Mouse (Mus musculus): ENCODE data around the gene Igbp1b. TPM values are rescaled to one million over a fixed set of nuclear protein-coding genes. Genes with fewer than 3 reads are reported as not detected.

Gene Igbp1b
- total RNA-seq (2021) (not detected), polyA plus RNA-seq (2012; rRNA removed) (not detected in 2 replicates)
- long read RNA-seq = 0 reads

DNA sequence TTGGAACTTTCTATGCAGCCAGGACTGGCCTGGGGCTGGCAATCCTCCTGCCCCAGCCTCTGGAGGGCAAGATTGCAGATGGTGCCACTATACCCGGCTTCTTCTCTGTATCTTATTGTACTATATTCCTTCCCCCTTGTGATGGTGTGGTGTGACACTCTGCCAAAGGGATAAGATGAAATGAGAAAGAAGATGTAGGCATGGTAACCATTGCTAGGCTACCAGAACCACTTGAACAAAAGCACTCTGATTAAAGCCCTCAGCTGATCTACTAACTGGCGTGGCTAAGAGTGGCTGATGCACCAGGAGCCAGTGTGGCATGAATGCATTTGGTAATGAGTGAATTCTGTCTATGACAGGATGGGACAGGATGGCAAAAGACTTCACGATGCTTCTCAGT is at the start of gene Igbp1b:
TSS of gene Igbp1b (minus strand) at position 29 of the 400 bp plus-strand sequence.
- DNase-seq = no peak

DNA sequence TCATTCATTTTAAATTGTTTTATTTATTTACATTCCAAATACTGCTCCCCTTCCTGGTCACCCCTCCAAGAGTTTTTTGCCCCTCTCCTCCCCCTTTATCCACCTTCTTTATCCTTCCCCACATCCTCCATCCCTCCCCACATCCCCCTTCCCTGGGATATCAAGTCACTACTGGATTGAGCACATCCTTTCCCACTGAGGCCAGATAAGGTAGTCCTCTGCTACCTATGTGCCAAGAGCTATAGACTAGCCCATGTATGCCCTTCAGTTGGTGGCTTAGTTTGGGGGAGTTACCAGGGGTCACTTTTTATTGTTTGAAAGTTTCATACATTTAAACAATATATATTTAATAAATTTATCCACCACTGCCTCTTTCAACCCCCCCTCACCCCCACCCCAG is 24.6 kb upstream of the Igbp1b start:
- DNase-seq = no peak

DNA sequence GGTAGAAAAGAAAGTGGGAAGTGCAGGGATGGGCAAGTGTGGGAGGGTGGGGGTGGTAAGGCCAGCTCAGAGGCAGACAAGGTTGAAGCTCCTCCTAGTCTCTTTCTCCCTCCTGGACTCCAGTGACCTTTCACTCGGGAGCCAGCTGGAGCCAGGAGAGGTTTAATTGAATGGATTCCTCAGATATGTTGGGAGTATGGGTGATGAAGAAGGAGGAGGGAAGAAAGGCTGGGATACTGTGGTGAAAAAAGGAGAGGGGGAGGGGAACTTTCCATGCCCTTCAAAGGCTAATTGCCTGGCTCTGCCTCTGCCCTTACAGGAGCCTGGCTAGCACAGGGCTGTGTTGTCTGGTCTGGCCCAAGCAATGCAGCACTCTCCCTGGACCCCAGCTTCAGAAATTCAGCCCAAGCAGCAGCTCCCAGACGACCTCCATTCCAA is 14.4 kb upstream of the Igbp1b start:
- DNase-seq = no peak

DNA sequence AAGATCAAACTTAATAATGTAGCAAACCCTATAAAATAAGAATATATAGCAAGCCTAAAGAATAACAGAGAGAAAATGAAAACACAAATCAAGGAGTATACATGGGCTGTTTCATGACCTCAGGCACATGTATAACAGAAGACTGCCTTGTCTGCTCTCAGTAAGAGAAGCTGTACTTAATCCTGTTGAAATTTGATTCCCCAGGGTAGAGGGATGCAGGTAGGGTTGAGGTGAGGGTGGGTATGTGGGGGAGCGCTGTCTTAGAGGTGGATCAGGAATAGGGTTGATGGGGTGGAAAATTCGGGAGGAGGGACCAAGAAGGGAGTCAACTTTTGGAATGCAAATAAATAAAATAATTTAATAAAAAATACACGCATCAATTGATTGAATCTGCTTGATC is 7.1 kb upstream of the Igbp1b start:
- DNase-seq = no peak

DNA sequence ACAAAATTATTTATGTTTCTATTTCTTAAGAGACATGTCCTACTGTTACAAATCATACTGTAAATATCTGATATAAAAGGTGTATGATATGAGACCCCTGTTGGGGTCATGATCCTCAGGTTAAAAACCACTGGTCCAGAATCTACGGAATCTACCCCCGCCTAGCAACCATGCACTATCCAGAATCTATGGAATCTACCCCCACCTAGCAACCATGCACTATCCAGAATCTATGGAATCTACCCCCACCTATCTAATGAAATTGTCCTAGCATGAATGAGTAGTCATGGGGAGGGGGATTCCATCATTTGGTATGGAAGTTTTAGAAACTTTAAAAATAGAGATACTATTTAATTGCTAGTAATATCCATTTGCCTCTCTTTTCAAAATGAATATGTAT is 12.7 kb downstream of the Igbp1b start:
- no peak for DNase-seq

DNA sequence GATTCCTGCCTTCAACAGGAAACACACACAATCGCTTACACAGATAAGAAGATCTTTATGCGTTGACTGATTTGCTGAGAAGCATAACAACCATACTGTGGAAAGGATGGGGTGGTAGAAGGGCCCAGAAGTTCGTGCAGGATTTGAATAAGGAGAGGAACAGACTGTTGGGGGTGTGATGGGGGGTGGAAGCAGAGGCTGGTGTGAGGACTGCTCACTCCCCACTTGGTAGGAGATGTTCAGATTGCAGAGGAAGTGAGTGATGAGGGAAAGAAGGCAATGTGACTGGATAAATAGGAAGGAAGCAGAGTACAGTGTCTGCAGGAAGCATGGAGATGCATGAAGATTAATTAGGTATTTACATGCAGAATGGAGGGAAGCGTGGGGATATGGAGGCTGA is 19.0 kb downstream of the Igbp1b start:
- no peak for DNase-seq

DNA sequence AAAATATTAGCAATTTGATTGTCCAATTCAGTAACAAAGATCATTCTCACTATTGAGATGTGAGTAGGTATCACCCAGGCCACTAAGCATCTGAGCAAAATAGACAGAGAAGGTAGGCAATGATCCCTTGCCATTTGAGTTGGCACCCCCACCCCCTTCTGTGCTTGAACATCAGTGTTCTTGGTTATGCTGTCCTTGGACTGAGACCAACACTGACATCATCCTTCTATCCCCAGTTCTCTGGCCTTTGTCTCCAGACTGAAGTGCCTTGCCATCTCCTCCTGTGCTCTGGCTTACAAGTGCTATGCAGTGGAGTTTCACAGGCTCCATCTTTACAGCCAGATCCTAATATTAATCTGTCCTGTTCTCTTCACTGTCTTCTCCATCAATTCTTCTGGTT is 37.6 kb downstream of the Igbp1b start:
- peak; percentile 53 for DNase-seq

DNA sequence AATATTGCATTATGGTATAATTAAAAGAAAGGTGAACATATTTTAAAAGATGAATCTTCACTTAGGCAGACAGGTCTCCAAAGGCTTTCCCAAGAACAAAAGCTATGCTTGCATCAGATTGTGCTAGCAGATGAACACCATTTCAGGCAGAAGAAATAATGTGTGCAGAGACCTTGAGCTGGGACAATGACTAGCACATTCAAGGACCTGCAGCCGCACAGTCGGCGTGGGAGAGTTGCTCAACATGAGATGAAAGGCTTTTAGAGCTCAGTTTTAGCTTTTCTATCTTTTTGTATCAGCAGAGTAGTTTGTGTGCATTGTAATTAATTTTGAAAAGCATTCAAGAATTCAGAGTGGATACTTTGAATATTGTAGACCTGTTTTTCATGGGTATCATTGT is 39.9 kb downstream of the Igbp1b start:
- DNase-seq = peak; percentile 65

Other genes with a start within 250 kb of the Igbp1b start
- 1 to 10 TPM in 1 of 2 experiments, under 1 TPM in 1; 0.66 to 2.0 TPM for gene Lmo3, start 76.6 kb downstream of the Igbp1b start, total RNA-seq (2021)
- gene Lmo3, start 76.6 kb downstream of the Igbp1b start, polyA plus RNA-seq (2012; rRNA removed) = 0.13 and 0.39 TPM in 2 replicates

Measured in adrenal gland, adult 2 months (tissue).